Mouse (Mus musculus): ENCODE measurements around the gene Mpl. TPM values are rescaled to one million over a fixed set of nuclear protein-coding genes. Genes with fewer than 3 reads are reported as not detected.

Mpl gene
- 0.14 and 0.22 TPM in 2 replicates for polyA plus RNA-seq (2015; fragmentation: Nextera tagmentation; extraction: Ambion mirVana)

DNA sequence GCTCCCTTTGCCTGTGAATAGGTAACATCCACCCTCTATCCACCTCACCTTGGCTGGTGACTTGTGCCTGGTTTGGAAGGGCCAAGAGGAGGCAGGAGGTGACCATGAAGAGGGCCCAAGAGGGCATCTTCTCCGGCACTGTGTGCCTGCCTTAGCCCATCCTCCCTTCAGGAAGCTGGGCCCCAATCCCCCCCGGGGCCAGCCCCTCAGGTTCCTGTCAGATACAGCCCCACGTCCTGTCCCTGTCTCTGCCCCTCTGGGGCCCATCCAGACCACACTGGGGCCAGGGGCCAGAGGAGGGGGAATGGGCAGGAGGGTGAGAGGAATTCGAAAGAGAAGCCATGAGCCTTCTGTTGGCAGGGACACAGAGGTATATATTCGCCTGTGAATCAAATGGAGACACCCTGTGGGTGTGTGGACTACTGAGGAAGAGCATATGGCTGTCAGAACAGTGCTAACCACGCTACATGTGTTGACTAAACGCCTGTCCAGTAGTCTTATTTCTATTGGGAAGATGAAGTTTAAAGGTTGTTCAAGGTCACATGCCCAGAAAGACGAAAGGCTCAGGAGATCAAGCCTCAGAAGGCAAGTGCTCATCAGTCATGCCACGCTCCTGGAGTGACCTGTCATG is at the start of gene Mpl:
Mpl (minus strand) TSS at position 169 of the 631 bp plus-strand sequence.

GRCm38 (mm10) chr4:118489717-118490132 is 32.4 kb upstream of the Mpl start, which contains the start of gene Tie1:
TSS of gene Tie1 (minus strand) at chr4:118490061.

DNA sequence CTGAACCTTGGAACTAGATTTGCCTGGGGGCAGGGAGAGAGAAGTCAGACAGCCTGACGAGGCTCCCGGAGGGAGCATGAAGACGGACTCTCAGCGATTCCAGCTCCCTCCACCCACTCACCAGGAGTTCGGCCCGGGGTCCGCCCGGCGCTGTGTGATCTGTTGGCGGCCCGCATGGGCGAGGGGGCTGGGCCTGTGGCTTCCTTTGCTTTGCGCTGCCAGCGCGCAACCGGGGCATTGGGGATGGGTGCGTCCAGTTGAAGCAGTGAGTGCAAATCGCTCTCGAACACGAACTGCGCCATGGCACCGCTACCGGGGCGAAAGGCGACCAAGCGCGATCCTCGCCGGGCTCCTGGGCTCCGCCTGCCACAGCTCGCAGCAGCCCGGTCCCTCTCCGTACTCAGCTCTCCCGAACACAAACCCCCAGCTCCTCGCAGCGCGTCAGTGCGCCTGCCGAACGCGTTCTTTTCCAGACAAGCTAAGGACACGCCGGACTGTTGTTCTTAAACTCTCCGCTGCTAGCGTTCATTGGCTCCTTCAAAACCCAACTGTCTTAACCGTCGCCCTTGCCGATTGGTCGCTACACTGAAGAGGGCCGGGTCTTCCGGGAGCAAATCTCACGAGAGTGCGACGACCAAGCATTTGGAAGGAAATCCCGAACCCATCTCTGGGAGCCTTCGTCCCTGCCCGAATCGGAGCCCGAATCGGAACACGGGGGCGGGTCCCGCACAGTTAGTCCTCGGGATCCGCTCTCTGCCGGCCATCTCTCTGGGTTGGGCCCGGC is 20.3 kb downstream of the Mpl start, which contains the start of gene Cdc20:
Cdc20 (minus strand) TSS at position 533 of the 784 bp plus-strand sequence.

GRCm38 (mm10) chr4:118427768-118428451 is 29.4 kb downstream of the Mpl start, which contains the start of gene Elovl1:
TSS of gene Elovl1 (plus strand) at chr4:118428093.

DNA sequence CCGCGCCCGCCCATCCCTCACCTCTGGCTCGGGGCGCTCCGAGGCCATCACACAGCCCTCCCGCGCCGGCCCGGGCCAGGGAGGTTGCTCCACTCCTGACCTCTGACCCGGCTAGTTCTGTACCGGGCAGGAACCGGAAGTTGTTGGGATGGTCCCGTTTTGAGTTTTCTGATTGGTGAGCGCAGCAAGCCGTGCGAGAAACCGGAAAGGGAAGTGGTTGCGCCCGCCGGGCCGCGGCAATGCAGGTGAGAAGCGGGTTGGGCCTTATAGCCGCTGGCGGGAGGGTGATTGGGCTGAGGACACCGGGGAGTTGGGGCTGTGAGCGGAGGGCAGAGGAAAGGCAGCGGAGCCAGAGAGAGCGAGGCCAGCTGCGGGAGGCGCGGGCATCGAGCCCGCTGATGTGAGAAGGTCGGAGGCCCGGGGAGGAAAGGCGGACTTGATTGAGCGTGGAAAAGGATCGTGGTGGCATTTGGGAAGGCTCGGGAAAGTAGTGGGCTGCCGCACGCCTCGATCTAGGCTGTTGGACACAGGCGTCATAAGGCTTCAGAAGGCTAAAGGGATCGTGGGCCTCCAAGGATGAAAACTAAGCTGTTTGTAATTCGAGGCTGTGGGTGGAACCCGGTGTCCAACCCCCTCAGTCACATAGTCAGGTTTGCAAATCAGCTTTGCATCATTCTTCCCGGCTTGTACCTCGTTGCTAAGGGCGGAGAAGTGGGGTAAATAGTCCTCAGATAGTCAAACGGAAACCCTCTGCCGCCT is 48.0 kb downstream of the Mpl start, which contains the start of the genes Szt2 and Med8:
Szt2 (minus strand) TSS at position 132 of the 759 bp plus-strand sequence.
Med8 (plus strand) TSS at position 196 of the 759 bp plus-strand sequence.

Other genes starting within 250 kb of the Mpl start
- gene Ptprf, start 166.1 kb downstream of the Mpl start, polyA plus RNA-seq (2015; fragmentation: Nextera tagmentation; extraction: Ambion mirVana), result 41.2 and 43.7 TPM in 2 replicates
- gene Szt2, start 48.2 kb downstream of the Mpl start, polyA plus RNA-seq (2015; fragmentation: Nextera tagmentation; extraction: Ambion mirVana), result 3.8 and 6.0 TPM in 2 replicates
- gene Med8, start 48.2 kb downstream of the Mpl start, polyA plus RNA-seq (2015; fragmentation: Nextera tagmentation; extraction: Ambion mirVana), result 91.1 and 97.2 TPM in 2 replicates
- 51.9 and 58.1 TPM in 2 replicates for gene Elovl1, start 29.4 kb downstream of the Mpl start, polyA plus RNA-seq (2015; fragmentation: Nextera tagmentation; extraction: Ambion mirVana)
- 19.7 and 19.9 TPM in 2 replicates for gene Cdc20, start 20.2 kb downstream of the Mpl start, polyA plus RNA-seq (2015; fragmentation: Nextera tagmentation; extraction: Ambion mirVana)
- 9.8 and 11.7 TPM in 2 replicates for gene Tie1, start 32.5 kb upstream of the Mpl start, polyA plus RNA-seq (2015; fragmentation: Nextera tagmentation; extraction: Ambion mirVana)
- not detected in 2 replicates for gene 2610528J11Rik, start 69.5 kb upstream of the Mpl start, polyA plus RNA-seq (2015; fragmentation: Nextera tagmentation; extraction: Ambion mirVana)
- 0.47 and 1.1 TPM in 2 replicates for gene Tmem125, start 86.5 kb upstream of the Mpl start, polyA plus RNA-seq (2015; fragmentation: Nextera tagmentation; extraction: Ambion mirVana)
- 1.2 and 1.3 TPM in 2 replicates for gene Cfap57, start 163.3 kb upstream of the Mpl start, polyA plus RNA-seq (2015; fragmentation: Nextera tagmentation; extraction: Ambion mirVana)
- gene Ebna1bp2, start 163.3 kb upstream of the Mpl start, polyA plus RNA-seq (2015; fragmentation: Nextera tagmentation; extraction: Ambion mirVana), result 80.3 and 86.1 TPM in 2 replicates
- gene Olfr62, start 201.4 kb upstream of the Mpl start, polyA plus RNA-seq (2015; fragmentation: Nextera tagmentation; extraction: Ambion mirVana), result not detected in 2 replicates
- not detected in 2 replicates for gene Olfr1342, start 235.2 kb upstream of the Mpl start, polyA plus RNA-seq (2015; fragmentation: Nextera tagmentation; extraction: Ambion mirVana)
- gene Olfr1341, start 246.0 kb upstream of the Mpl start, polyA plus RNA-seq (2015; fragmentation: Nextera tagmentation; extraction: Ambion mirVana), result not detected in 2 replicates

Data from neural tube, postnatal 0 days (tissue).